Mouse (Mus musculus): ENCODE results near the gene Irf7. TPM values are rescaled to one million over a fixed set of nuclear protein-coding genes. Genes with fewer than 3 reads are reported as not detected.

The Irf7 gene
- total RNA-seq (2017): 3.4 and 24.7 TPM in 2 replicates

DNA sequence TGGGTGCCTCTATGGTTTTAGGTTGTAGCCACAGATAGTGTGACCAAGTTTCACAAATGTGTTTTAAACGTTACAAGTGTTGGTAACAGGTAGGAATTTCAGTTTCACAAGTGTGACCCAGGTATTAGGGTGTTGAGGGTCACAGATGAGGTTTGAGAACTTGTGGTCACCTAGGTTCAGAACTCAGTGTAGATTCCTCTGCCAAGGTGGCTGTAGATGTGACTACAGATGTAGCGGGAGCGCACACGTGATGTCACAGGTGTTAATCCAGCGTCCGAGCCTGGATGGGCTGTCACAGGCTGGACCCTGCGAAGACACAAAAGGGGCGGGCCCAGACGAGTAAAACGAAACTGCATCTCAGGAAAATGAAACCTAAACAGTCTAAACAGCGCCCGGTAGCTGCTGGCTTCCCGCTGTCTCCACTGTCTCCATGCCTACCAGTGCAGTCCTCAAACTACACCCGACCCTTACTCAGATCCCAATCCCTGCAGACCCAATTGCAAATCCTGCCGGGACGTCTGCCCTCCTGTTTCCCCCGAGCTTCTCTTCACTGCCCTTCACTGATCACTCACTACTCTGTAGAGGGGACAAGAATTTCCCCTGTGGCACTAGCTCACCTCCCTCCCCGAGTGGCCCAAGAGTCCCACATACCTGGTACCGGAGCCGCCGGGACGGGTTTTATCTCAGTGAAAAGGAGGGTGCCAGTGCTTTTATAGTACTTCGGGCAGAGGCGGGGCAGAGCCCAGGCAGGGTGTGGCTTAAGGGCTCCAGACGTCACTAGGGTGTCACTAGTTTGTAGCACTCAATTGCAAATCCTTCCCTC lies at the start of gene Irf7:
Irf7 (minus strand) TSS at position 743 of the 823 bp plus-strand sequence.
- peak; percentile 63 for ATAC-seq (replicated peaks; ENCODE audit: low read depth, poor library complexity, severe bottlenecking)

DNA sequence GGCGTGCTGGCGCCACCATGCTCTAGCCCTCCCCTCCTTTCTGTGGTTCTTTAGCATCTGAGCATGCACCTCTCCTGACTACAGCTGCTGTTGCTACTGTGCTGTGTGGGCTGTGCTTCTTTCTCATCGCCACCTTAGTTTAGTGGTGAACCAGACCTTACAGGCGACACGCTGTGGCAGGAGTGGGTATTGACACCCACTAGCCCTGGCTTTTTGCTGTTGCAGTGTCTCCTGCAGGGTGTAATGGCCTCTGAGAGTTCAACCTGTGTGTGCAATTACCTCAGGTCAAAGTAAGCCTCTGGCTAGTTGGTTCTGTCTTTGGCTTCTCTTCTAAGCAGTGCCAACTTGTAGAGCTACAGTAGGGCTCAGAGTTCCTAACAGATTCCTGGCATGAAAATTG lies 49.7 kb upstream of the Irf7 start:
- peak; percentile 94 for ATAC-seq (replicated peaks; ENCODE audit: low read depth, poor library complexity, severe bottlenecking)

DNA sequence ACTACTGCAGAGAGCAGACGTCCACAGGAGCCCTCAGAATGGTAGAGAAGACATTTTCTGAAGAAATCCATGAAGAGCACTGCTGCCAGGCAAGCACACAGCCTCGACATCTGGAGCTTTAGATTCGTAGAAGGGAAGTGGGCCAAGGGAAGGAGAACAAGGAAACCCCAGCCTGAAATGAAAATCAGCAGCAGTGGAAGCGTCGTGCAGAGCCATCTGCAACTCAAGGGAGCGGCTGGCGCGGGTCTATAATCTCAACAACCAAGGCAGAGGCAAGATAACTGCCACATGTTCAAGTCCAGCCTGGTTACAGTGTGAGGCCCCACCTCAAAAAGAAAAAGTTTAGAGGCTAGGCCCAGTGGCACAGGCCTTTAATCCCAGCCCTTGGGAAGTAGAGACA lies 48.8 kb upstream of the Irf7 start:
- no peak for ATAC-seq (replicated peaks; ENCODE audit: low read depth, poor library complexity, severe bottlenecking)

- ATAC-seq (replicated peaks; ENCODE audit: low read depth, poor library complexity, severe bottlenecking): no peak
Observed at GRCm38 (mm10) chr7:141314416-141314815, 48.1 kb upstream of the Irf7 start.

DNA sequence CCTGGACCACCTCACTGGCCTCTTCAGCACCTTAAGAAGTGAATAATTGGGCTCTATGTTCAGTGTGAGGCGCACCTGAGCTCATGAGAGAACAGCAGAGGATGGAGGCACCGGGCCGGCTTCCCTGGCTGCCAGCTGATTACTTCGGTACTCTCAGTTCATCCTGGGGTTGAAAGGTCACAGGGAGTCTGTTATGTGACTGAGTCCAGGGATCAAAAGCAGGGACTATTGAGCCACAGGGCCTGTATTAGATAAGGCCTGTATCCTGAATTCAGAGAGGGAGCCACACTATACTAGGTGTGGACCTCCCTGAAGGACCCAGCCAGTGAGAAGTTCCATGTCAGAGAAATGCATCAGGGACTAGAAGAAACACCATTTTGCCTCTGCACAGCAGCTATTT lies 38.3 kb upstream of the Irf7 start:
- no peak for ATAC-seq (replicated peaks; ENCODE audit: low read depth, poor library complexity, severe bottlenecking)

GRCm38 (mm10) chr7:141302702-141303268 lies 36.5 kb upstream of the Irf7 start:
- 0 out of 2 replicates have a peak, but pooled peaks have one; percentile 18 for ATAC-seq (replicated peaks; ENCODE audit: low read depth, poor library complexity, severe bottlenecking)

- ATAC-seq (replicated peaks; ENCODE audit: low read depth, poor library complexity, severe bottlenecking): no peak
Observed at GRCm38 (mm10) chr7:141301386-141301785, 35.1 kb upstream of the Irf7 start.

DNA sequence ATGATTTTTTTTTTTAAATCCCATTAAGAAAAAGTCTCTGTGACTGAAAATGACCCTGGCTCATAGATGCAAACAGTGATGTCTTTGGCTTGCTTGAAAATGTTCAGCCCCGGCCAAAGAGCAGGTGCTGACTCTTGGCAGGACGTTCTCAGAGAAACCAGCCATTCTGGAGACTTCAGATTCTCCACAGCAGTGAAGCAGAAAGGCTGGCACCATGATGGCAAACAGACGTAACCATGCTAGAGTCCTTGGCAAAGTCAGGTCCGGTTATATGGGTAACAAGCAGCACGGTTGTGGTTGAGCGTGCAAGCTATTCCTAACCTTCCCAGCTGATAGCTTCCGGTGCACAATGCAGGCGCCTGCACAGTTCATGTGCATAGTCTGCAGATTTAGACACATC lies 32.9 kb upstream of the Irf7 start:
- ATAC-seq (replicated peaks; ENCODE audit: low read depth, poor library complexity, severe bottlenecking): no peak

DNA sequence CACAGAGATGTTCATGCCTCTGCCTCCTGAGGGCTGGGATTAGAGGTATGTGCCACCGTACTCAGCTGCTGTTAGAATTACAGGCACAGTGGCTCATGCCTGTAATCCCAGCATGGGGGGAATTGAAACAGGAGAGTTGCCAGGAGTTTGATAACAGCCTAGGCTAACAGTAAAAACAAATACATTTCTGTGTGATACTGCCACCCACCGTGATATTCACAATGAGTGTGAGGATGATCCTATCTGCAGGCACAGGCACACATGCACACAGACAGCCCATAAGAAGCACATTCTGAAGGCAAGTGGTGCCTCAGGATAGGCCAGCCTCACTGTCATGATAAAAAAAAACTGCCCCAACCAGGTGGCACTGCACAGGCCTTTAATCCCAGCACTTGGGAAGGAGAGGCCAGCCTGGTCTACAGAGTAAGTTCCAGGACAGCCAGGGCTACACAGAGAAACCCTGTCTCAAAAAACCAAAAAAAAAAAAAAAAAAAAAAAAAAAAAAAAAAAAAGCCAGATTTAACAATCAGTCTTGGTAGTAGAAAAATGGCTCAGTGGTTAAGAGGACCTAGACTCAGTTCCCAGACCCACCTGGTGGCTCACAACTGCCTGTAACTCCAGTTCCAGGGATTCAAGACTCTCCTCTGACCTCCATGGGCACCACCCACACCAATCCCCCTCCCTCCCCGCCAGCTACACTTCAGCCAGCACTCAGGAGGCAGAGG lies 31.8 kb upstream of the Irf7 start:
- ATAC-seq (replicated peaks; ENCODE audit: low read depth, poor library complexity, severe bottlenecking): no peak

DNA sequence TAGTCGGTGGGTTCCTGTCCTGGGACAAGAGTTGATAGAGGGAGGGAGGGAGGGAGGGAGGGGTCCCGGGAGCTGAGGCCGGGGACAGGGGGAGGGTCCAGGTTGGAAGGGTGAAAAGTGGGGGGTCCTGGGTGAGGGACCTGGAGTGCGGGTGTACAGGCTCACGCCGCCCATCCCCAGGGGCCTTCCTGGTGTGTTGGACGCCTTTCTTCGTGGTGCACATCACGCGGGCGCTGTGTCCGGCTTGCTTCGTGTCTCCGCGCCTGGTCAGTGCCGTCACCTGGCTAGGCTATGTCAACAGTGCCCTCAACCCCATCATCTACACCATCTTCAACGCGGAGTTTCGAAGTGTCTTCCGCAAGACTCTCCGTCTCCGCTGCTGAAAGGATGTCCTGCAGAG lies 28.2 kb upstream of the Irf7 start:
- no peak for ATAC-seq (replicated peaks; ENCODE audit: low read depth, poor library complexity, severe bottlenecking)

DNA sequence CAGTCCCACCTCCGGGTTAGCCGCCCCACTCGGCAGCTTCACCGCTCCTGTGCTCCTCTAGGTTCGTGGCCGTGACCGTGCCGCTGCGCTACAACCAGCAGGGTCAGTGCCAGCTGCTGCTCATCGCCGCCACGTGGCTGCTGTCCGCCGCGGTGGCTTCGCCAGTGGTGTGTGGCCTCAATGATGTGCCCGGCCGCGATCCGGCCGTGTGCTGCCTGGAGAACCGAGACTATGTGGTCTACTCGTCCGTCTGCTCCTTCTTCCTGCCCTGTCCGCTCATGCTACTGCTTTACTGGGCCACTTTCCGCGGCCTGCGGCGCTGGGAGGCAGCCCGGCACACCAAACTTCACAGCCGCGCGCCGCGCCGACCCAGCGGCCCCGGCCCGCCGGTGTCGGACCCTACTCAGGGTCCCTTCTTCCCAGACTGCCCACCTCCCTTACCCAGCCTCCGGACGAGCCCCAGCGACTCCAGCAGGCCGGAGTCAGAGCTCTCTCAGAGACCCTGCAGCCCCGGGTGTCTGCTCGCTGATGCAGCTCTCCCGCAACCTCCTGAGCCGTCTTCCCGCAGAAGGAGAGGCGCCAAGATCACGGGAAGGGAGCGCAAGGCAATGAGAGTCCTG lies 27.7 kb upstream of the Irf7 start:
- ATAC-seq (replicated peaks; ENCODE audit: low read depth, poor library complexity, severe bottlenecking): peak; percentile 58

DNA sequence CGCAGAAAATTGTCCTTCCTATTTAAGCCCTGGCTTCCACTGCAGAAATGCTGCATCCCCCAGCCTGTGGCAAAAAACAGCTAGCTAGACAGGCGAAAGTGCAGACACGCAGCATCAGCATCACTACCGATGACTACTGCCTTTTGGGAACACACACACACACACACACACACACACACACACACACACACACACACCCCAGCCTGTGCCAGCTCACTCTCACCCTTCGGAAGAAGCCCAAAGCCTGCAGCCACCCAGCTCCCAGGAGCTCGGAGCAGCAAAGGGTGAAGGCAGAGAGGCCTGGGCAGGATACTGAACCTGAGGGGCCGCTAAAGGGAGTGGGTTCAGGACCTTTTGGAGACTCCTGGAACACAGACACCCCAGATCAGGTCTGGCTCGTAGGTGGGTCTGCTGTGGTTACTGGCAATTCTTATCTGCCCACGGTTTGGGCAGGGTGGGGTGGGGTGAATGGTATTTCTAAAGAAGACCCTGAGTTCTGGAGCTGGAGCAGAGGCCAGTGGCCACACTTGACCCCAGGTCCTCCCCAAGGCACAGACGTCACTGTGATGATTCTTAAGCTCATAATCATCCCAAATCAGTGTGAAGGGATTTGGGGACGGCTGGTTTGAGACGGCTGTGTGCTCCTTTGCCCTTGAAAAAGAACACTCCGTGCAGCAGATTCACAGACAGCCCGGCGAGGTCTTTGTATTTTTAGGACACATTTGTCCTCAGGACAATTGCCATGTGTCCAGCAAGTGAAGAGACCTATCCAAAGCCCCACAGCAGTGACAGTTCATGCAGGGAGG lies 26.5 kb upstream of the Irf7 start:
- no peak for ATAC-seq (replicated peaks; ENCODE audit: low read depth, poor library complexity, severe bottlenecking)

DNA sequence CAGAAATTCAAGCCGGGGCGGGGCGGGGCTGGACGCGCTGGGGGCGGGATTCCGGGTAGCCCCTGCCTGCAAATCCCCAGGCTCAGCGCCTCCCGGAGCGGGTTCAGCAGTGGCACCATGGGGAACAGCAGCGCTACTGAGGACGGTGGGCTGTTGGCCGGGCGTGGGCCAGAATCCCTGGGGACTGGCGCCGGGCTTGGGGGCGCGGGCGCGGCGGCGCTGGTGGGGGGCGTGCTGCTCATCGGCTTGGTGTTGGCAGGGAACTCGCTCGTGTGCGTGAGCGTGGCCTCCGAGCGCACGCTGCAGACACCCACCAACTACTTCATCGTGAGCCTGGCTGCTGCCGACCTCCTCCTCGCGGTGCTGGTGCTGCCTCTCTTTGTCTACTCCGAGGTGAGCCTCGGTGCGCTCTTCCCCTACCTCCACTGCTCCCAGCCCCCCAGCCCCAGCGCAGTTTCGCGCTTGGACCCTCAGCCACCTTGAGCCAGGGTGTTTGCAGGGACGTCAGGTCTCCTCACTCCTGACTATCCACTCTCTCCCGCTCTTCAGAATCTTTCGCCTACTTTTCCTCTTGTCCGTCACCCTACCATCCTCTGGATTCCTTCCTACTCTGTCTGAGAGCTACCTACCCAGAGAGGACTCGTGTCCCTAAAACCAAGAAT lies 25.8 kb upstream of the Irf7 start, which contains the start of gene Drd4:
Drd4 (plus strand) TSS at position 86 of the 662 bp plus-strand sequence.
- peak; percentile 48 for ATAC-seq (replicated peaks; ENCODE audit: low read depth, poor library complexity, severe bottlenecking)

DNA sequence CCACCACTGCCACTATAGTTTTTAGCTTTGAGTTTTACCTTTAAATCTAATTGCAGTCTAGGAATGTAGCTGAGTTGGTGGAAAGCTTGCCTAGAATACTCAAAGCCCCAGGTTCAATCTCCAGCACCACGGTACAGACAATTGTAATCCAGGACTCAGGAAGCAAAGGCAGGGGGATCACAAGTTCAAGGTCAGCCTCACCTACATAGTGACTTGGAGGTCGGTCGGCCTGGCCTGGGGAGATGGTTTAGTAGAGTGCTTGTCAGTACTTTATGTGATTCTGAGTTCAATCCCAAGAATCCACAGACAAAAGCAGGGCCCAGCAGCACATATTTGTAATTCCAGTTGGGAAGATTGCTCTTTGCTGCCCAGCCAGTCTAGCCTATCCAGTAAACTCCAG lies 21.8 kb upstream of the Irf7 start:
- no peak for ATAC-seq (replicated peaks; ENCODE audit: low read depth, poor library complexity, severe bottlenecking)

GRCm38 (mm10) chr7:141282756-141283155 lies 16.5 kb upstream of the Irf7 start:
- no peak for ATAC-seq (replicated peaks; ENCODE audit: low read depth, poor library complexity, severe bottlenecking)

DNA sequence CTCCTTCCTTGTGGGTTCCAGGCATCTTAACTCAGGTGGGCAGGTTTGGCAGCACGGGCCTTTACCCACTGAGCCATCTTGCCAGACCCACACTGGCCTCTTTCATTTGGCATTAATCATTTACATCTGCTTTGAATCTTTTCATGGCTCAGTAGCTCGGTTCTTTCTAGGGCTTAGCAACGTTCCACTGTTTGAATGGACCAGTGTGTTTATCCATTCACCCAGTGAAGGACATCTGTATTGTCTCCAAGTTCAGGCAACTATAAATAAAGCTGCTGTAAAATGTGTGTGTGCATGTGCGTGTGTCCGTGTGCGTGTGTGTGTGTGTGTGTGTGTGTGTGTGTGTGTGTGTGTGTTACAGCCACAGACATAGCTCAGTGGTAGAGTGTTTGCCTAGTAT lies 15.2 kb upstream of the Irf7 start:
- ATAC-seq (replicated peaks; ENCODE audit: low read depth, poor library complexity, severe bottlenecking): no peak

- ATAC-seq (replicated peaks; ENCODE audit: low read depth, poor library complexity, severe bottlenecking): peak; percentile 47
Observed at GRCm38 (mm10) chr7:141278766-141279590, 12.7 kb upstream of the Irf7 start, which contains the start of gene Sct. Gene Sct, minus strand, starts transcription at chr7:141279133.

Data from common myeloid progenitor, adult 5-6 weeks (primary cell).